Comparison of ENCODE assay signal across 15 mouse cellular contexts in the genomic region with DNA sequence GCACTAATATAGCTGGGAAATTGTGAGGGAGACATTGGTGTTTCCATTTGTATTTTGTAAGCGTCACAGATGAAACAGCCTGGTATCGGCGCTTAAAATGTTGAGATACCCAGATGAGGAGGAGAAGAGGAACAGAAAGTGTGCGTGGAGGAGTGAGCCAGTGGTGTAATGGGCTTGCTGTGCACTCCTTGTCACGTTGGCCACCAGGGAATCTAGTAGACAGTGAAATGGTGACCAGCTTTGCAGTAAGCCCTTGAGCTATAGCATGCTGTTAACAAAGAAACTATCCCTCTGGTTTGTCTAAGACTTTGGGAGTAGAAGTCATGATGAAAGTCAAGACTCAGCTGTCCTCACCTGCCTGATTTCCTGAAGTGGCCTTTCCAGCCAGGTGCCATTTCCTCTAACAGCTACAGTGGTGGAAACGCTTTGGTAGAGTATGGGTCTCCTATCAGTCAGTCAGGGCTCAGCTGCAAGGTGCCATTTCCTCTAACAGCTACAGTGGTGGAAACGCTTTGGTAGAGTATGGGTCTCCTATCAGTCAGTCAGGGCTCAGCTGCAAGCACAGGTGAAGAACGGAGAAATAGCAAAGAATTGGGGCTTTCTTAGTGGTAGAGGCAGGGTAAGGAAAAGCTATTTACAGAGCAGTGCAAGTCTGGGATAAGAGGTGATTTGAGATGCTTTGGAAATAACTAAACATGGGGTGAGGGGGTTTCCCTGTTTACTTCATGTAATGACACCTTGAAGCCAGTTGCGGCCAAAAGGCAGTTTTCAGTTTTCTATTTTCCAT.
DNase-seq lines count a peak whose midpoint lies in the region; ATAC-seq and TF ChIP-seq lines count a peak whose summit lies in the region.
"Had no signal": no experiment of that assay in that cellular context is flagged by ENCODE, and none has a peak within 500 bp of the region (broad histone marks: within the 10 kb centered on the region; RNA-seq: fewer than 3 reads in every experiment).

No protein-coding gene starts in this region.

- no peaks in the 10 kb centered on the region for H3K27me3 ChIP-seq in thymus, adult 2 months (ENCODE audit: control insufficient read depth, insufficient read depth, low read length)
- H3K27me3 ChIP-seq: embryonic facial prominence, embryonic 13.5 days; midbrain, embryonic 15.5 days had no signal

- peak overlapping the region; percentile 79 for H3K27ac ChIP-seq in thymus, adult 2 months (ENCODE audit: control insufficient read depth, insufficient read depth, low read length)
- H3K27ac ChIP-seq in bone marrow, adult 2 months (ENCODE audit: control insufficient read depth, insufficient read depth, low read depth, low read length, poor library complexity) = peak overlapping the region; percentile 38; the same call in 1 of the 2 replicates
- H3K27ac ChIP-seq: embryonic facial prominence, embryonic 13.5 days; heart, adult 2 months; midbrain, embryonic 15.5 days had no signal

- peaks cover 23% of the 10 kb centered on the region for H3K4me1 ChIP-seq in thymus, adult 2 months (replicated peaks; ENCODE audit: control insufficient read depth, insufficient read depth, low read length)
- H3K4me1 ChIP-seq in bone marrow, adult 2 months (ENCODE audit: control insufficient read depth, insufficient read depth, low read length) = peaks cover 6% of the 10 kb centered on the region

- WGBS in thymus, adult 2 months = 33% methylated on average over 9 of the region's 9 CpGs
- WGBS in bone marrow, adult 2 months = 26% methylated on average over 9 of the region's 9 CpGs

- TF ChIP-seq CTCF in thymus, adult 2 months (IDR thresholded peaks at IDR 0.05; ENCODE audit: borderline replicate concordance, control insufficient read depth, extremely low read depth, insufficient read depth, low read length, poor library complexity) = no peak
- TF ChIP-seq CTCF in bone marrow, adult 2 months (IDR thresholded peaks at IDR 0.05; ENCODE audit: control insufficient read depth, insufficient read depth, low read length) = no peak

- no peak for TF ChIP-seq POLR2A in thymus, adult 2 months (IDR thresholded peaks at IDR 0.05; ENCODE audit: control insufficient read depth, extremely low read depth, insufficient read depth, low read length, poor library complexity)
- no peak for TF ChIP-seq POLR2A in bone marrow, adult 2 months (IDR thresholded peaks at IDR 0.05; ENCODE audit: borderline replicate concordance, control insufficient read depth, low read depth, low read length)

- DNase-seq in thymus, adult 2 months = peak; percentile 26
- DNase-seq in thymus, postnatal 10 days (ENCODE audit: low spot score in 2 of 2) = no peak
- DNase-seq in thymus, postnatal 25 days = peak; percentile 32
- DNase-seq in embryo, embryonic 9.5 days (ENCODE audit: extremely low spot score) = no peak
- no peak for DNase-seq in embryo, embryonic 10 days (ENCODE audit: low spot score)
- DNase-seq: adrenal gland, postnatal 14 days; cerebellum, postnatal 14 days; heart, adult 2 months; heart, postnatal 36 days; kidney, adult 11 months; retina, postnatal 1 day had no signal

- peak; percentile 56 for ATAC-seq in megakaryocyte progenitor cell, adult 5-6 weeks (replicated peaks; ENCODE audit: poor library complexity)
- ATAC-seq: midbrain, embryonic 15.5 days had no signal

- H3K4me3 ChIP-seq in thymus, adult 2 months (ENCODE audit: control insufficient read depth, insufficient read depth, low read length) = no peak overlapping the region
- no peak overlapping the region for H3K4me3 ChIP-seq in bone marrow, adult 2 months (replicated peaks; ENCODE audit: control insufficient read depth, low read depth, low read length)
- H3K4me3 ChIP-seq: embryonic facial prominence, embryonic 13.5 days; heart, adult 2 months; midbrain, embryonic 15.5 days had no signal

- no peaks in the 10 kb centered on the region for H3K36me3 ChIP-seq in thymus, adult 2 months (ENCODE audit: control insufficient read depth, insufficient read depth, low read length)
- H3K36me3 ChIP-seq: embryonic facial prominence, embryonic 13.5 days; midbrain, embryonic 15.5 days had no signal

Comparison
In these comparisons a context has a peak if more than half of its experiments do, and no peak if none do; other contexts are left out.
1. DNase-seq: peak in thymus, adult 2 months (single experiment) and thymus, postnatal 25 days (single experiment); none in thymus, postnatal 10 days (0 of 2), embryo, embryonic 9.5 days (single experiment) and embryo, embryonic 10 days (single experiment).